Mouse (Mus musculus): Measurements from ENCODE around the gene Calhm3. TPM values are rescaled to one million over a fixed set of nuclear protein-coding genes. Genes with fewer than 3 reads are reported as not detected.

Gene Calhm3
- polyA plus RNA-seq, 2 experiments from 2014 or later: not detected

- ATAC-seq: no peak
Observed at GRCm38 (mm10) chr19:47104641-47105271, 52.8 kb downstream of the Calhm3 start.

Other genes starting within 250 kb of the Calhm3 start
- not detected for gene Ina, start 143.1 kb downstream of the Calhm3 start, polyA plus RNA-seq (2017; shearing (Covaris generic))
- 10 to 100 TPM; 38.0 to 42.2 TPM for gene Nt5c2, start 142.6 kb downstream of the Calhm3 start, polyA plus RNA-seq (2017; shearing (Covaris generic))
- gene Pcgf6, start 106.9 kb downstream of the Calhm3 start, polyA plus RNA-seq (2017; shearing (Covaris generic)): 1 to 10 TPM; 7.4 to 8.9 TPM
- 1 to 10 TPM; 2.0 to 2.8 TPM for gene Taf5, start 90.0 kb downstream of the Calhm3 start, polyA plus RNA-seq (2017; shearing (Covaris generic))
- 100 to 1,000 TPM; 175 to 307 TPM for gene Usmg5, start 67.1 kb downstream of the Calhm3 start, polyA plus RNA-seq (2017; shearing (Covaris generic))
- gene Pdcd11, start 67.0 kb downstream of the Calhm3 start, polyA plus RNA-seq (2017; shearing (Covaris generic)): 1 to 10 TPM; 7.9 to 9.4 TPM
- 10 to 100 TPM; 13.0 to 27.1 TPM for gene Calhm2, start 19.5 kb downstream of the Calhm3 start, polyA plus RNA-seq (2017; shearing (Covaris generic))
- not detected for gene Calhm1, start 13.5 kb downstream of the Calhm3 start, polyA plus RNA-seq (2017; shearing (Covaris generic))
- under 1 TPM; 0.20 to 0.47 TPM for gene Neurl1a, start 21.1 kb upstream of the Calhm3 start, polyA plus RNA-seq (2017; shearing (Covaris generic))

All from CD4-positive, CD25-positive, alpha-beta regulatory T cell, adult 4 months (primary cell).